Mouse (Mus musculus): ENCODE results near the gene Recql. TPM values are rescaled to one million over a fixed set of nuclear protein-coding genes. Genes with fewer than 3 reads are reported as not detected.
"Not testable (repeated sequence)": the region's sequence is repeated elsewhere in the genome, so short reads cannot be mapped to it uniquely, and the experiment has no call there.

Recql gene
- polyA plus RNA-seq, 1 experiment from 2014 or later = 14.9 TPM

DNA sequence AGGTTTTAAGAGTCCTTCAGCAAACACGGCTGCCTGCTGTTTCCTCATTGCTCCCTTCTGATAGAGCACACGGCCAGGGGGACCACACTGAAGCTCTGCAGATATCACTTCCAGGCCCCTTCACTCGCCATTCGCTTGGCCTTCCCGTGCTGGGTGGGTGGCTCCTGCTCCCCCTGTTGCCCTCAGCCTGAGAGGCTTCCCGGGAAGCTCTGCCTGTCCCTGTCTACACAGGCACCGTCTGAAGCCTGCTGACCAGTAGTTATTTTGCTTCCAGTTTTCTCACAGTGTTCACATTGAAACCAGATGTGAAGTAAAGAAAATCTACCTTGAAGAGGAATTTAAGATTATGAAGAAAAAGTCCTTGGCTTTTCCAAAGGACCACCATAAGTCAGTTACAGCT lies 29.8 kb downstream of the Recql start:
- no peak for ATAC-seq (replicated peaks; ENCODE audit: low FRiP score, low read depth)

DNA sequence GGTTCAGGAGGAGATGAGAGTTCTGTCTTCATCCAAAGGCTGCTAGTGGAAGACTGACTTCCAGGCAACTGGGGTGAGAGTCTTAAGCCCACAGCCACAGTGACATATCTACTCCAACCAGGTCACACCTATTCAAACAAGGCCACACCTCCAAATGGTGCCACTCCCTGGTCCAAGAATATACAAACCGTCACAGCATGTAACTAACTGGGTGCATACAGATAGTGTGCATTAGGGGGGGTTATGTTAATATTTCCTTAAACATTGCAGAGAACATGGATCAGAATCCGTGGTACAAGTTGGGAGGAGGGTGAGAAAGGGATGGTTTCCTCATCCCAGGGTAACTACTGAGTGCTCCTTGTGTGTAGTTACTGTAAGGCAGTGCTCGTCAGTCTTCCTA lies 34.8 kb downstream of the Recql start:
- H3K27me3 ChIP-seq (ENCODE audit: insufficient read depth, low read length); H3K4me1 ChIP-seq (replicated peaks; ENCODE audit: insufficient read depth, low read length); H3K4me3 ChIP-seq (replicated peaks; ENCODE audit: low read depth, low read length); DNase-seq (ENCODE audit: low spot score); H3K9me3 ChIP-seq (replicated peaks; ENCODE audit: low read length); H3K4me2 ChIP-seq (ENCODE audit: low read length); H3K27ac ChIP-seq; ATAC-seq (replicated peaks; ENCODE audit: low FRiP score, low read depth); H3K9ac ChIP-seq (ENCODE audit: low read depth, low read length): not testable (repeated sequence)
- H3K36me3 ChIP-seq (ENCODE audit: insufficient read depth, low read length) = peaks cover 47% of the 10 kb centered on the region
- WGBS = 89% methylated on average over 3 of the region's 3 CpGs

More for the DNA sequence above, 29.8 kb downstream of the Recql start:
- Histone ChIP-seq H3K27me3 (ENCODE audit: insufficient read depth, low read length) (no peaks in the 10 kb centered on the region), H3K4me1 (replicated peaks; ENCODE audit: insufficient read depth, low read length) (no peaks in the 10 kb centered on the region), H3K9ac (ENCODE audit: low read depth, low read length) (no peak overlapping the region), H3K36me3 (ENCODE audit: insufficient read depth, low read length) (peaks cover 56% of the 10 kb centered on the region), H3K4me2 (ENCODE audit: low read length) (no peak overlapping the region), H3K27ac (no peak overlapping the region), H3K4me3 (replicated peaks; ENCODE audit: low read depth, low read length) (no peak overlapping the region), H3K9me3 (replicated peaks; ENCODE audit: low read length) (no peaks in the 10 kb centered on the region)
- 81% methylated on average over 7 of the region's 7 CpGs for WGBS
- TF ChIP-seq CTCF (IDR thresholded peaks at IDR 0.05; ENCODE audit: low read depth) = no peak
- no peak for DNase-seq (ENCODE audit: low spot score)

GRCm38 (mm10) chr6:142347431-142348385 lies 39.2 kb downstream of the Recql start:
- no peak overlapping the region for H3K4me3 ChIP-seq (replicated peaks; ENCODE audit: low read depth, low read length)
- H3K27me3 ChIP-seq (ENCODE audit: insufficient read depth, low read length) = no peaks in the 10 kb centered on the region
- no peak for TF ChIP-seq CTCF (IDR thresholded peaks at IDR 0.05; ENCODE audit: low read depth)
- ATAC-seq (replicated peaks; ENCODE audit: low FRiP score, low read depth) = no peak; the same call in 1 of the 2 replicates
- H3K36me3 ChIP-seq (ENCODE audit: insufficient read depth, low read length) = peaks cover 21% of the 10 kb centered on the region
- peaks cover 9% of the 10 kb centered on the region for H3K4me1 ChIP-seq (replicated peaks; ENCODE audit: insufficient read depth, low read length)
- peak; percentile 3 for DNase-seq (ENCODE audit: low spot score)
- 0 out of 2 replicates have a peak overlapping the region, but pooled peaks have one; percentile 25 for H3K27ac ChIP-seq
- no peak overlapping the region for H3K9ac ChIP-seq (ENCODE audit: low read depth, low read length)
- no peaks in the 10 kb centered on the region for H3K9me3 ChIP-seq (replicated peaks; ENCODE audit: low read length)
- H3K4me2 ChIP-seq (ENCODE audit: low read length) = no peak overlapping the region
- WGBS = 76% methylated on average over 11 of the region's 11 CpGs

GRCm38 (mm10) chr6:142346181-142347110 lies 40.4 kb downstream of the Recql start:
- H3K27me3 ChIP-seq (ENCODE audit: insufficient read depth, low read length) = no peaks in the 10 kb centered on the region
- H3K9ac ChIP-seq (ENCODE audit: low read depth, low read length) = peak overlapping the region; percentile 70; the same call in 1 of the 2 replicates
- H3K27ac ChIP-seq = 0 out of 2 replicates have a peak overlapping the region, but pooled peaks have one; percentile 6
- no peaks in the 10 kb centered on the region for H3K9me3 ChIP-seq (replicated peaks; ENCODE audit: low read length)
- peak; percentile 11 for DNase-seq (ENCODE audit: low spot score)
- peak overlapping the region; percentile 73 for H3K4me3 ChIP-seq (replicated peaks; ENCODE audit: low read depth, low read length)
- peaks cover 9% of the 10 kb centered on the region for H3K4me1 ChIP-seq (replicated peaks; ENCODE audit: insufficient read depth, low read length)
- ATAC-seq (replicated peaks; ENCODE audit: low FRiP score, low read depth) = no peak
- WGBS = 43% methylated on average over 12 of the region's 12 CpGs
- peak overlapping the region; percentile 70 for H3K4me2 ChIP-seq (ENCODE audit: low read length)
- H3K36me3 ChIP-seq (ENCODE audit: insufficient read depth, low read length) = peaks cover 18% of the 10 kb centered on the region
- TF ChIP-seq CTCF (IDR thresholded peaks at IDR 0.05; ENCODE audit: low read depth) = no peak

- peak within 1 kb of the TSS; percentile 70 for H3K9ac ChIP-seq (ENCODE audit: low read depth, low read length)
- TF ChIP-seq CTCF (IDR thresholded peaks at IDR 0.05; ENCODE audit: low read depth) = no peak
- H3K36me3 ChIP-seq (ENCODE audit: insufficient read depth, low read length) = peaks cover 9% of the 10 kb centered on the region; the same call in 1 of the 2 replicates
- H3K27ac ChIP-seq = peak within 1 kb of the TSS; percentile 80
- WGBS = under 1% methylated on average over 48 of the region's 48 CpGs
- DNase-seq (ENCODE audit: low spot score) (peak; percentile 95), ATAC-seq (replicated peaks; ENCODE audit: low FRiP score, low read depth) (peak; percentile 88)
- no peaks in the 10 kb centered on the region for H3K9me3 ChIP-seq (replicated peaks; ENCODE audit: low read length)
- peaks cover 9% of the 10 kb centered on the region for H3K4me1 ChIP-seq (replicated peaks; ENCODE audit: insufficient read depth, low read length)
- no peaks in the 10 kb centered on the region for H3K27me3 ChIP-seq (ENCODE audit: insufficient read depth, low read length)
- peak within 1 kb of the TSS; percentile 73 for H3K4me3 ChIP-seq (replicated peaks; ENCODE audit: low read depth, low read length)
- peak within 1 kb of the TSS; percentile 70 for H3K4me2 ChIP-seq (ENCODE audit: low read length)
Observed at GRCm38 (mm10) chr6:142345440-142346038, 41.3 kb downstream of the Recql start, which contains the start of gene Pyroxd1. Pyroxd1 (plus strand) TSS chr6:142345654.
